Mouse (Mus musculus): Measurements from ENCODE around the gene Isy1.

The Isy1 gene

GRCm38 (mm10) chr6:87849780-87850154 lies 11.2 kb upstream of the Isy1 start:
- DNase-seq (ENCODE audit: low spot score): no peak

- no peak for DNase-seq (ENCODE audit: low spot score)
These were observed 8.2 kb upstream of the Isy1 start for GRCm38 (mm10) chr6:87846813-87847212.

GRCm38 (mm10) chr6:87845031-87845695 lies 6.6 kb upstream of the Isy1 start:
- no peak for DNase-seq (ENCODE audit: low spot score)

- DNase-seq (ENCODE audit: low spot score): no peak
These were observed 3.7 kb upstream of the Isy1 start for GRCm38 (mm10) chr6:87842254-87842653.

GRCm38 (mm10) chr6:87841635-87842034 lies 3.0 kb upstream of the Isy1 start:
- DNase-seq (ENCODE audit: low spot score): no peak

GRCm38 (mm10) chr6:87839797-87840341 lies 1.3 kb upstream of the Isy1 start:
- DNase-seq (ENCODE audit: low spot score): no peak

- DNase-seq (ENCODE audit: low spot score): no peak
These were observed 2.9 kb downstream of the Isy1 start, which contains the start of gene Gm45140 for GRCm38 (mm10) chr6:87835695-87836094. Gm45140 (minus strand) TSS chr6:87835795.

- no peak for DNase-seq (ENCODE audit: low spot score)
These were observed 18.2 kb downstream of the Isy1 start for GRCm38 (mm10) chr6:87820366-87820765.

GRCm38 (mm10) chr6:87814486-87814885 lies 24.1 kb downstream of the Isy1 start:
- no peak for DNase-seq (ENCODE audit: low spot score)

- no peak for DNase-seq (ENCODE audit: low spot score)
These were observed 25.9 kb downstream of the Isy1 start for GRCm38 (mm10) chr6:87812656-87813055.

- DNase-seq (ENCODE audit: low spot score): peak; percentile 91
These were observed 26.8 kb downstream of the Isy1 start, which contains the start of gene Rab43 for GRCm38 (mm10) chr6:87811675-87812338. Rab43 (minus strand) TSS chr6:87812164.

GRCm38 (mm10) chr6:87810713-87811669 lies 27.6 kb downstream of the Isy1 start:
- DNase-seq (ENCODE audit: low spot score): peak; percentile 38

- DNase-seq (ENCODE audit: low spot score): no peak
These were observed 28.3 kb downstream of the Isy1 start for GRCm38 (mm10) chr6:87810311-87810710.

- no peak for DNase-seq (ENCODE audit: low spot score)
These were observed 28.9 kb downstream of the Isy1 start for GRCm38 (mm10) chr6:87809651-87810161.

- no peak for DNase-seq (ENCODE audit: low spot score)
These were observed 29.5 kb downstream of the Isy1 start for GRCm38 (mm10) chr6:87809144-87809543.

- DNase-seq (ENCODE audit: low spot score): no peak
These were observed 30.1 kb downstream of the Isy1 start for GRCm38 (mm10) chr6:87808521-87808920.

GRCm38 (mm10) chr6:87807735-87808440 lies 30.7 kb downstream of the Isy1 start:
- no peak for DNase-seq (ENCODE audit: low spot score)

- no peak for DNase-seq (ENCODE audit: low spot score)
These were observed 31.7 kb downstream of the Isy1 start for GRCm38 (mm10) chr6:87806857-87807256.

GRCm38 (mm10) chr6:87806028-87806427 lies 32.6 kb downstream of the Isy1 start:
- DNase-seq (ENCODE audit: low spot score): no peak

- DNase-seq (ENCODE audit: low spot score): no peak
These were observed 33.1 kb downstream of the Isy1 start for GRCm38 (mm10) chr6:87805448-87805847.

GRCm38 (mm10) chr6:87804886-87805285 lies 33.7 kb downstream of the Isy1 start:
- DNase-seq (ENCODE audit: low spot score): no peak

All from layer of hippocampus, adult 11-12 months (tissue).